In the genomic region with DNA sequence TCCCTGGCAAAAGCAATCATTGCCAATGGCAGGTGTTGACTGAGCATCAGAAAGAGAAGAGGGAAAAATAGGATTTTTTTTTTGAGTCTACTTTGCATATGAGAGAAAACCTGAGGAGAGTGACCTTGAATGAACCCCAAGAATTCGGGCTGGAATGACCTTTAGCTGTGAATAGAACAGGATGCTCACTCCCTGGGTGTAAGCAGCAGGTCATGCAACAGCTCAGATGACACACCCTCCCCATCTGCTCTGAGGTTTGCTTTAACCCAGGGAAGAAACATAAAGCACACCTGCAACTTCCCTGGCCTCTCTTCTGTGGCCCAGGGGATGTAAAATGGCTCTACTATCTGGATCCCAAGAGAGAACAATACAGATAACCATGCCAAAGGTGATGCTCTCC, we compare ENCODE assay signal across 20 mouse cellular contexts.
"Had no signal": no experiment of that assay in that cellular context is flagged by ENCODE, and none has a peak within 500 bp of the region (broad histone marks: within the 10 kb centered on the region; RNA-seq: fewer than 3 reads in every experiment).

No protein-coding gene starts in this region.

- H3K4me3 ChIP-seq: kidney, embryonic 15.5 days; limb, embryonic 13.5 days; liver, embryonic 12.5 days; liver, embryonic 15.5 days; lung, embryonic 15.5 days; megakaryocyte, embryonic 14.5 days; midbrain, embryonic 15.5 days; neural tube, embryonic 12.5 days; neural tube, embryonic 15.5 days; stomach, embryonic 15.5 days had no signal

- H3K4me2 ChIP-seq: kidney, embryonic 15.5 days; limb, embryonic 13.5 days; liver, embryonic 12.5 days; liver, embryonic 15.5 days; lung, embryonic 15.5 days; midbrain, embryonic 11.5 days; midbrain, embryonic 15.5 days; neural tube, embryonic 12.5 days; neural tube, embryonic 15.5 days; stomach, embryonic 15.5 days had no signal

- H3K9ac ChIP-seq: kidney, embryonic 15.5 days; limb, embryonic 13.5 days; liver, embryonic 12.5 days; liver, embryonic 15.5 days; lung, embryonic 15.5 days; midbrain, embryonic 15.5 days; neural tube, embryonic 12.5 days; neural tube, embryonic 15.5 days; stomach, embryonic 15.5 days had no signal

- H3K9me3 ChIP-seq: kidney, embryonic 15.5 days; limb, embryonic 13.5 days; liver, embryonic 12.5 days; liver, embryonic 15.5 days; lung, embryonic 15.5 days; megakaryocyte, embryonic 14.5 days; midbrain, embryonic 15.5 days; neural tube, embryonic 12.5 days; neural tube, embryonic 15.5 days; stomach, embryonic 15.5 days had no signal

- DNase-seq: kidney, adult 11 months; kidney, adult 8-10 months; kidney, postnatal 10 days; kidney, postnatal 36 days; liver; lung, adult 18-20 months; lung, postnatal 10 days; lung, postnatal 36 days; thymus, postnatal 25 days had no signal

- ATAC-seq: liver, embryonic 12.5 days had no signal

- H3K27me3 ChIP-seq: kidney, embryonic 15.5 days; limb, embryonic 13.5 days; liver, embryonic 12.5 days; liver, embryonic 15.5 days; lung, embryonic 15.5 days; megakaryocyte, embryonic 14.5 days; midbrain, embryonic 15.5 days; neural tube, embryonic 12.5 days; neural tube, embryonic 15.5 days; stomach, embryonic 15.5 days had no signal

- H3K36me3 ChIP-seq: kidney, embryonic 15.5 days; limb, embryonic 13.5 days; liver, embryonic 12.5 days; liver, embryonic 15.5 days; lung, embryonic 15.5 days; midbrain, embryonic 15.5 days; neural tube, embryonic 12.5 days; neural tube, embryonic 15.5 days; stomach, embryonic 15.5 days had no signal

- H3K27ac ChIP-seq: kidney, embryonic 15.5 days; limb, embryonic 13.5 days; liver, embryonic 12.5 days; liver, embryonic 15.5 days; lung, embryonic 15.5 days; midbrain, embryonic 15.5 days; neural tube, embryonic 12.5 days; neural tube, embryonic 15.5 days; stomach, embryonic 15.5 days had no signal

- H3K4me1 ChIP-seq: kidney, embryonic 15.5 days; liver, embryonic 12.5 days; liver, embryonic 15.5 days; lung, embryonic 15.5 days; stomach, embryonic 15.5 days had no signal
